Mouse (Mus musculus) left cerebral cortex, adult 18-20 months (tissue): ENCODE data around the gene Eid2. TPM values are rescaled to one million over a fixed set of nuclear protein-coding genes. Genes with fewer than 3 reads are reported as not detected.

Experiments used
- DNase-seq, 2 experiments: peaks; one replicate each; pipeline ENCODE4 v3.0.0; 2021 to 2022; ENCODE audit warnings: low spot score in 2 of 2, mixed read lengths in 1 of 2
- total RNA-seq, 2 experiments: library from RNA; stranded (reverse); gene quantifications; 2 replicates each; pipeline ENCODE4 v1.2.3; 2021

Gene Eid2
- total RNA-seq, 2 experiments from 2014 or later, result 62.3 to 65.2 TPM

DNA sequence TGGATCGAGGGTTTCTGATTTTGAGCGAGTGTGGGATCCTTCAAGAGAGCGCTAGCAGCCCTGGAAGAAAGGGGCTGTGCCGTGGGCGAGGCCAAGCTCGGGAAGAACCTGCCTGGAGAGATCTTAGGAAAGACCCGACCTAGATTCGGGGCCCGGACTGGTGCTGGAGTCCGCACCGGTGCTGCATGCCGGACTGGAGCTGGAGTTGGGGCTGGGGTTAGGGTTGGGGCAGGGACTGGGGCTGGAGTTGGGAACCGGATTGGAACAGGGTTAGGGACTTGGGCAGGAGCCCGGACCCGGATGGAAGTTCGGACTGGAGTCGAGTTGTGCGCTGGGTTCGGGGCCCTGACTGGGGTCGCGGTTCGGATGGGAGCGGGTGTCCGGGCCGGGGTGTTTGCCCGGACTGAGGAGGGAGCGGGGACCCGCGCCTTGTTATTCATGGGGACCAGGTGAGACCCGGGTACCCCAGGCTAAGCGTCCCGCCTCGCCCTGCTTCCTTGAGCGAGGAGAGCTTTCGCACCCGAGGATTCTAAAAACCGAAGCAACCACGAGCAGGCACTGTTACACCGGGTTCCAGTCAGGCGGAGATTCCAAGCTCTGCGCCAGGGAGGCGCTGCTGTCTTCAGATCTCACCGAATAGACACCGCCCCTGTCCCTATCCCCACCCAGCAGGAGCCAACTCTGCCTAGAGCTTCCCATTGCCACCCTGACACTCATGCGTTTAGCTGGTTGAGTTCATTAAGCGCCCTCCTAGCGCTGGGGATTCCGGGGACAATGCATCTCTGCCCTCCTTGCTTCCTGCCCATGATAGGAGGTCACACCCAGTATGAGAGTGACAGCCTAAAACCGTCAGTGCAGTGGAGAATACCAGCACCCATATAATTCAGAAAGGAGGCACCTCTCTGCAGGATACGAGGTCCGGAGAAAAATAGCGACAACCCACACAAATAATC is 23.2 kb downstream of the Eid2 start, which contains the start of gene Selenov:
Gene Selenov, minus strand, starts transcription at position 549 of the 953 bp plus-strand sequence.
- peak; percentile 39 to 47 for DNase-seq

GRCm38 (mm10) chr7:28294481-28294880 is 26.8 kb downstream of the Eid2 start:
- DNase-seq, result peak; percentile 65 to 68

DNA sequence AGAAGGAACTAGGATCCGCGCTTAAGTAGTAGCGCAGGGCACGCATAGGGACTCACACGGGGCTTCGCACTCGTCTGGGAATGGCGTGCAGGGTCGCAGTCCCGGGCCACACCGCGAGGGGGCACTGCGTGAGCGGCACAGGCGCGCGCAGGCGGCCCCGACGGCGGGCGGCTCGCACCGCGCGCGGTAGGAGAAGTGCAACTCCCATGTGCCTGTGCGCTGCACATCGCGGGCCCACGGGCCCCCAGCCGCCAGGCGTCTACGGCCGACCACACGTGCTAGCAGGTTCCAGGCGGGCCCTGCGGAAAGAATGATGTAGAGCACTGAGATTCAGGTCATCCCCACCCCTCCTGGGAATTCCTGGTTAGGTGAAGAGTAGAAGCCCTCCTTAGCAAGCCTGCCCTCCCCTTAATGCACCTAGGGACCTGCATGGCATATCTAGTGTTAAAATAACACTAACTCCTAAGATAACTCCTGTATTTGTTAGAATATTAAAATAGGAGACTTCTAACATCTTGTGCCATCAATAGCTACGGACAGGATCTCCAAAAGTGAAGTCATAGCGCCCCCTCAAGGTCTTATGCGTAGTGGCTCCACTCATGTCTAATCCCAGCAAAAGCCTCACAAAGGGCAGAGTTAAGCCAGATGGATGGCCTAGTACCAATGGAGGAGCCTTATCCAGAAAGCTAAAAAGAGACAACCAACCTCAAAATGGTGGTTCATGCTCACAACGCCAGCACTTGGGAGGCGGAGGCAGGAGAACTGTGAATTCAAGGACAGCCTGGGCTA is 31.4 kb downstream of the Eid2 start:
- DNase-seq, result peak in 1 of 2 experiments; percentile 16

DNA sequence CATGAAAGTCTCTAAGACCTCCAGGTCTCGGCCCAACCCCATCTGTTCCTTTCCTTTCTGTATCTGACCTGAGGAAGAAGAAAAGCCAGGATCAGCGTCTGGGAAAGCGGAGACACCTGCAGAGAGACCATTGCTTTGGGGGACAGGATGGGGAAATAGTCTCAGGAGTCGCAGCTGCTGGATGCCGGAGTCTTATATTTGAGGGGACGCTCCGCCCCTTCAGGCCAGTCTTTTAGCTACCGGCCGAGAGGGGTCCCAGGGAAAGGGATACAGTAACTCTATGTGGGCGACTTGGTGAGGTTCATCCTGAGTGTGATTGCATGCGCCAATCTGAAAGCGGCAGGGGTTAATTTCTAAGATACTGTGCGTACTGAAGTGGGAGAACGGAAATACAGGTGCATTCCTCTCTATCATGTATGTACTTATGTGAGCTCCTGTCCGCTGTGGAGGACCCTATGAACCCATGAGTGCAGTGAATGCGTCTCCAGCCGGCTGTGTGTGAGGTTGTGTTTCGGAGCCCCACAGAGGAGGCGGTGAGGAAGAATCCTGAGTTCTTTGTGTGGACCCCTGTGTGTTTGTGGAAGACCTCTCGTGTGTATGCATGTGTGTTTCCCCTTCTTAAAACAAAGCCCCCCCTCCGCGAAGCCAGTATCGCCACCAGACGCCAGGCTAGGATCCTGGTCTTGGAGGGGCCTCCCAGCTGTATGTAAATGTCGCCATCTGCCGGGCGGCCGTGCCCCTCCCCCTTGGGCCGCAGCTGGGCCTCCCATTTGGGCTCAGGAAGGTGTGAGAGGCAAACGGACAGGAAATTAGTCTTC is 34.1 kb downstream of the Eid2 start, which contains the start of gene Dll3:
Gene Dll3, minus strand, starts transcription at position 623 of the 818 bp plus-strand sequence.
- DNase-seq, result peak in 1 of 2 experiments; percentile 28

- no peak for DNase-seq
These were observed 38.0 kb downstream of the Eid2 start for GRCm38 (mm10) chr7:28305641-28306040.

DNA sequence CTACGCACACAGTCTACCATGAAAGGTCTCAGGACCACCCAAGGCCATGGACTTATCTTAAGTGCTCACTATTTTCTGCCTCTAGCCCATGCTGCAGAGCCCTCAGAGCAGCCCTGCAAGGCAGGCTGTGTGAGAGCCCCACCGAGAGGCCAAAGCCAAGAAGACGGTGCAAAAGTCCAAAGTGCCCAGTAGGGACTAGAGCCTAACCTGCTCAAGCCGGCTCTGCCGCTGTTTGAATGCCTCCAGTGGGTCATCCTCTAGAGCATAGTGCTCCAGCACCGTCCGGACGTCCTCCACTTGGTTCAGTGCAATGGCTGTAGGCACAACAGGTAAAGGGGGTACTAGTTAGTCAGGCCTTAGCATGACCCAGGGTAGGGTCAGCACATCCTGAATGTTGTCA is 38.5 kb downstream of the Eid2 start:
- no peak for DNase-seq

DNA sequence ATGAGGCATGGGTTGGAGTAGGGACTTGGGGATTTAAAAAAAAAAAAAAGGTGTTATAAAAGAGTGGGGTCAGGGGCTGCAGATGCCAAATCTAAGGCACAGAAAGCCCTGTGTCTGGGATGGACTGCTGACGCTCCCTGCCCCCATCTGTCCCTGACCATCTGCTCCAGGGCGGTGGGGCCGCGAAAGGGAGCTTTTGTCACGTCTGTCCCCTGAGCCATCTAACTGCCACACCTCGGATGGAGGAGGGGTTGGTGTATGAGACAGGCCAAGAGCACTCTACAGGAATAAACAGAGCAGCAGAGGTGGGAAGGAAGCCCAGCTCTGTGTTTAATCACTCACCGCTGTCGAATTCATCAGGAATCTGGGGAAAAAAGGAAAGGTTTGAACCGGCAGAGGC is 42.1 kb downstream of the Eid2 start:
- DNase-seq, result no peak

GRCm38 (mm10) chr7:28311151-28311925 is 43.7 kb downstream of the Eid2 start:
- no peak for DNase-seq

GRCm38 (mm10) chr7:28311926-28312543 is 44.4 kb downstream of the Eid2 start, which contains the start of gene Timm50:
Gene Timm50, minus strand, starts transcription at chr7:28312072.
- peak; percentile 99 to 100 for DNase-seq

- no peak for DNase-seq
These were observed 50.4 kb downstream of the Eid2 start for GRCm38 (mm10) chr7:28318036-28318435.

- DNase-seq, result no peak
These were observed 51.0 kb downstream of the Eid2 start for GRCm38 (mm10) chr7:28318714-28319113.

Other genes with a start within 250 kb of the Eid2 start
- gene Psmc4, start 217.8 kb upstream of the Eid2 start, total RNA-seq, result 100 to 1,000 TPM; 126 to 128 TPM
- under 1 TPM; 0.30 to 0.58 TPM for gene Fcgbp, start 196.6 kb upstream of the Eid2 start, total RNA-seq
- under 1 TPM in 1 of 2 experiments, not detected in 1; 0.09 TPM for gene 9530053A07Rik, start 138.4 kb upstream of the Eid2 start, total RNA-seq
- 10 to 100 TPM; 47.8 to 60.2 TPM for gene Fbl, start 98.2 kb upstream of the Eid2 start, total RNA-seq
- gene Dyrk1b, start 88.4 kb upstream of the Eid2 start, total RNA-seq, result 10 to 100 TPM; 39.6 to 40.6 TPM
- gene Eid2b, start 9.9 kb downstream of the Eid2 start, total RNA-seq, result 10 to 100 TPM; 30.2 to 30.8 TPM
- under 1 TPM in 1 of 2 experiments, not detected in 1; 0.44 TPM for gene Selenov, start 23.3 kb downstream of the Eid2 start, total RNA-seq
- gene Dll3, start 34.4 kb downstream of the Eid2 start, total RNA-seq, result 1 to 10 TPM; 1.5 to 1.6 TPM
- gene Timm50, start 44.2 kb downstream of the Eid2 start, total RNA-seq, result 10 to 100 TPM; 36.8 to 43.2 TPM
- 100 to 1,000 TPM; 116 TPM for gene Supt5, start 70.9 kb downstream of the Eid2 start, total RNA-seq
- 100 to 1,000 TPM; 462 to 497 TPM for gene Rps16, start 82.8 kb downstream of the Eid2 start, total RNA-seq
- gene Plekhg2, start 104.7 kb downstream of the Eid2 start, total RNA-seq, result 1 to 10 TPM; 4.8 to 5.2 TPM
- 1 to 10 TPM; 1.4 to 2.3 TPM for gene Zfp36, start 112.4 kb downstream of the Eid2 start, total RNA-seq
- gene Med29, start 124.8 kb downstream of the Eid2 start, total RNA-seq, result 10 to 100 TPM; 20.3 to 22.0 TPM
- gene Paf1, start 125.1 kb downstream of the Eid2 start, total RNA-seq, result 10 to 100 TPM; 54.8 to 59.0 TPM
- gene Gmfg, start 169.6 kb downstream of the Eid2 start, total RNA-seq, result 1 to 10 TPM; 1.4 to 1.5 TPM
- gene Lrfn1, start 184.1 kb downstream of the Eid2 start, total RNA-seq, result 10 to 100 TPM; 93.0 to 96.9 TPM
- not detected for gene Ifnl2, start 242.6 kb downstream of the Eid2 start, total RNA-seq